Mouse (Mus musculus) MEL (cell line): ENCODE measurements around the gene Eml2. TPM values are rescaled to one million over a fixed set of nuclear protein-coding genes. Genes with fewer than 3 reads are reported as not detected.

Experiments used
- DNase-seq: peaks from one replicate; pipeline ENCODE4 v3.0.0; 2011; ENCODE audit warnings: low read depth, low spot score
- H3K27ac ChIP-seq: 2 replicates; pipeline ENCODE4 v1.5.1; 2012; ENCODE audit warnings: low read depth, mild to moderate bottlenecking, control low read depth, low read length, moderate library complexity; ENCODE audit not compliant: control insufficient read depth
- H3K27me3 ChIP-seq, 2 experiments: fragments of 150-350 bp in 1 of 2; sonication (generic) in 1 of 2; 2 replicates each; pipeline ENCODE4 v1.6.1; 2012; ENCODE audit warnings: low read length in 2 of 2, mild to moderate bottlenecking in 2 of 2, improper control_type of control experiment in 1 of 2, moderate library complexity in 1 of 2; ENCODE audit not compliant: insufficient read depth in 2 of 2, control insufficient read depth in 1 of 2
- H3K36me3 ChIP-seq, 2 experiments: 2 replicates each; pipeline ENCODE4 v1.6.1; 2012 to 2014; ENCODE audit warnings: low read length in 2 of 2, improper control_type of control experiment in 1 of 2, inconsistent platforms in 1 of 2, mild to moderate bottlenecking in 1 of 2; ENCODE audit not compliant: insufficient read depth in 2 of 2, control insufficient read depth in 1 of 2
- H3K4me1 ChIP-seq, 2 experiments: fragments of 150-350 bp in 1 of 2; sonication (generic) in 1 of 2; 2 replicates each; pipeline ENCODE4 v1.6.1; 2012; ENCODE audit warnings: low read length in 2 of 2, improper control_type of control experiment in 1 of 2, mild to moderate bottlenecking in 1 of 2; ENCODE audit not compliant: insufficient read depth in 2 of 2, control insufficient read depth in 1 of 2
- H3K4me3 ChIP-seq, 2 experiments: fragments of 150-350 bp in 1 of 2; sonication (generic) in 1 of 2; 2 replicates each; pipeline ENCODE4 v1.5.1; 2012; ENCODE audit warnings: low read depth in 2 of 2, low read length in 2 of 2, mild to moderate bottlenecking in 2 of 2, moderate library complexity in 2 of 2, control low read depth in 1 of 2, improper control_type of control experiment in 1 of 2; ENCODE audit not compliant: control insufficient read depth in 1 of 2, insufficient read depth in 1 of 2
- H3K79me2 ChIP-seq: 2 replicates; pipeline ENCODE4 v1.6.1; 2012; ENCODE audit warnings: mild to moderate bottlenecking, low read length, moderate library complexity; ENCODE audit not compliant: control insufficient read depth, poor library complexity, insufficient read depth
- H3K9ac ChIP-seq: 2 replicates; pipeline ENCODE4 v1.6.1; 2012; ENCODE audit warnings: low read depth, mild to moderate bottlenecking, control low read depth, low read length, moderate library complexity; ENCODE audit not compliant: control insufficient read depth, poor library complexity, severe bottlenecking
- H3K9me3 ChIP-seq: fragments of 150-350 bp; sonication (generic); replicated peaks from 2 replicates; pipeline ENCODE4 v1.6.1; 2012; ENCODE audit warnings: mild to moderate bottlenecking, low read length, improper control_type of control experiment, moderate library complexity; ENCODE audit not compliant: insufficient read depth
- BHLHE40 ChIP-seq: IDR thresholded peaks from 2 replicates; pipeline ENCODE4 v1.6.1; 2012; ENCODE audit warnings: low read depth, mild to moderate bottlenecking, inconsistent platforms, low read length, improper control_type of control experiment, borderline replicate concordance
- CHD2 ChIP-seq: IDR thresholded peaks from 2 replicates; pipeline ENCODE4 v1.6.1; 2011; ENCODE audit warnings: low read length, improper control_type of control experiment
- CTCF ChIP-seq, 3 experiments: IDR thresholded peaks in 2 of 3; conservative IDR thresholded peaks in 1 of 3; 2 replicates each; pipeline ENCODE4 v1.5.1; 2011 to 2012; ENCODE audit warnings: low read length in 3 of 3, low read depth in 2 of 3, mild to moderate bottlenecking in 2 of 3, improper control_type of control experiment in 1 of 3, inconsistent platforms in 1 of 3, mixed read lengths in 1 of 3, moderate library complexity in 1 of 3; ENCODE audit not compliant: control insufficient read depth in 1 of 3, insufficient read depth in 1 of 3, poor library complexity in 1 of 3, severe bottlenecking in 1 of 3
- E2F4 ChIP-seq: IDR thresholded peaks from 2 replicates; pipeline ENCODE4 v1.6.1; 2011; ENCODE audit warnings: low read depth, low read length, improper control_type of control experiment, borderline replicate concordance
- ELF1 ChIP-seq: IDR thresholded peaks from 2 replicates; pipeline ENCODE4 v1.6.1; 2014; ENCODE audit warnings: low read depth, mild to moderate bottlenecking, inconsistent platforms, low read length, improper control_type of control experiment, moderate library complexity
- EP300 ChIP-seq, 2 experiments: IDR thresholded peaks; 2 replicates each; pipeline ENCODE4 v1.6.1; 2011; ENCODE audit warnings: improper control_type of control experiment in 2 of 2, low read length in 2 of 2, low read depth in 1 of 2, mild to moderate bottlenecking in 1 of 2
- ETS1 ChIP-seq: IDR thresholded peaks from 2 replicates; pipeline ENCODE4 v1.6.1; 2012; ENCODE audit warnings: low read depth, mild to moderate bottlenecking, inconsistent platforms, low read length, improper control_type of control experiment, moderate library complexity
- GABPA ChIP-seq: IDR thresholded peaks from 2 replicates; pipeline ENCODE4 v1.6.1; 2012; ENCODE audit warnings: low read depth, mild to moderate bottlenecking, inconsistent platforms, low read length, improper control_type of control experiment, moderate library complexity
- GATA1 ChIP-seq: IDR thresholded peaks from 2 replicates; pipeline ENCODE4 v1.6.1; 2011; ENCODE audit warnings: low read depth, low read length, improper control_type of control experiment
- HCFC1 ChIP-seq: IDR thresholded peaks from 2 replicates; pipeline ENCODE4 v1.6.1; 2012; ENCODE audit warnings: low read depth, mild to moderate bottlenecking, inconsistent platforms, low read length, improper control_type of control experiment, moderate library complexity
- JUND ChIP-seq: IDR thresholded peaks from 2 replicates; pipeline ENCODE4 v1.6.1; 2011; ENCODE audit warnings: low read depth, mild to moderate bottlenecking, improper control_type of control experiment, low read length
- KAT2A ChIP-seq: conservative IDR thresholded peaks from 2 replicates; pipeline ENCODE4 v1.6.1; 2012; ENCODE audit warnings: low read depth, low read length, improper control_type of control experiment, inconsistent platforms
- MAFK ChIP-seq: IDR thresholded peaks from 2 replicates; pipeline ENCODE4 v1.6.1; 2011; ENCODE audit warnings: low read depth, mild to moderate bottlenecking, low read length, improper control_type of control experiment, borderline replicate concordance
- MAX ChIP-seq: IDR thresholded peaks from 2 replicates; pipeline ENCODE4 v1.6.1; 2011; ENCODE audit warnings: low read length, improper control_type of control experiment
- MEF2A ChIP-seq: IDR thresholded peaks from 2 replicates; pipeline ENCODE4 v1.6.1; 2014; ENCODE audit warnings: low read depth, mild to moderate bottlenecking, inconsistent platforms, low read length, improper control_type of control experiment; ENCODE audit not compliant: poor library complexity, insufficient replicate concordance, severe bottlenecking; ENCODE audit errors: extremely low read depth
- MXI1 ChIP-seq: IDR thresholded peaks from 2 replicates; pipeline ENCODE4 v1.6.1; 2011; ENCODE audit warnings: mild to moderate bottlenecking, low read depth, low read length, improper control_type of control experiment
- MYB ChIP-seq: IDR thresholded peaks from 2 replicates; pipeline ENCODE4 v1.6.1; 2011; ENCODE audit warnings: mild to moderate bottlenecking, low read depth, low read length, improper control_type of control experiment
- MYC ChIP-seq: IDR thresholded peaks from 2 replicates; pipeline ENCODE4 v1.6.1; 2011; ENCODE audit warnings: low read depth, mild to moderate bottlenecking, low read length, improper control_type of control experiment, moderate library complexity
- NELFE ChIP-seq: IDR thresholded peaks from 2 replicates; pipeline ENCODE4 v1.6.1; 2011; ENCODE audit warnings: low read depth, low read length, improper control_type of control experiment
- NRF1 ChIP-seq: IDR thresholded peaks from 2 replicates; pipeline ENCODE4 v1.6.1; 2014; ENCODE audit warnings: low read depth, mild to moderate bottlenecking, inconsistent platforms, low read length, improper control_type of control experiment, moderate library complexity; ENCODE audit not compliant: poor library complexity, insufficient read depth, severe bottlenecking
- POLR2A ChIP-seq, 2 experiments: IDR thresholded peaks; 2 replicates each; pipeline ENCODE4 v1.6.1; 2011 to 2012; ENCODE audit warnings: low read length in 2 of 2, mild to moderate bottlenecking in 2 of 2, control low read depth in 1 of 2, improper control_type of control experiment in 1 of 2, low read depth in 1 of 2, moderate library complexity in 1 of 2; ENCODE audit not compliant: control insufficient read depth in 1 of 2, insufficient read depth in 1 of 2, poor library complexity in 1 of 2
- POLR2AphosphoS2 ChIP-seq: IDR thresholded peaks from 2 replicates; pipeline ENCODE4 v1.6.1; 2011; ENCODE audit warnings: low read length, improper control_type of control experiment
- RAD21 ChIP-seq: IDR thresholded peaks from 2 replicates; pipeline ENCODE4 v1.6.1; 2011; ENCODE audit warnings: mild to moderate bottlenecking, low read depth, low read length, improper control_type of control experiment
- RCOR1 ChIP-seq: IDR thresholded peaks from 2 replicates; pipeline ENCODE4 v1.6.1; 2012; ENCODE audit warnings: low read depth, mild to moderate bottlenecking, inconsistent platforms, low read length, improper control_type of control experiment
- SIN3A ChIP-seq: IDR thresholded peaks from 2 replicates; pipeline ENCODE4 v1.6.1; 2012; ENCODE audit warnings: low read length, improper control_type of control experiment, inconsistent platforms
- SMC3 ChIP-seq: IDR thresholded peaks from 2 replicates; pipeline ENCODE4 v1.6.1; 2011; ENCODE audit warnings: low read depth, low read length, improper control_type of control experiment
- TBP ChIP-seq: IDR thresholded peaks from 2 replicates; pipeline ENCODE4 v1.8.0; 2011; ENCODE audit warnings: low read depth, low read length, improper control_type of control experiment
- TCF12 ChIP-seq: IDR thresholded peaks from 2 replicates; pipeline ENCODE4 v1.6.1; 2014; ENCODE audit warnings: low read depth, mild to moderate bottlenecking, inconsistent platforms, low read length, improper control_type of control experiment, moderate library complexity
- UBTF ChIP-seq: IDR thresholded peaks from 2 replicates; pipeline ENCODE4 v1.6.1; 2012; ENCODE audit warnings: low read depth, mild to moderate bottlenecking, inconsistent platforms, low read length, improper control_type of control experiment, moderate library complexity, borderline replicate concordance; ENCODE audit not compliant: insufficient read depth
- USF1 ChIP-seq: IDR thresholded peaks from 2 replicates; pipeline ENCODE4 v1.6.1; 2014; ENCODE audit warnings: low read depth, mild to moderate bottlenecking, inconsistent platforms, low read length, improper control_type of control experiment, moderate library complexity
- ZC3H11A ChIP-seq: IDR thresholded peaks from 2 replicates; pipeline ENCODE4 v1.6.1; 2012; ENCODE audit warnings: low read depth, mild to moderate bottlenecking, inconsistent platforms, low read length, improper control_type of control experiment
- ZKSCAN1 ChIP-seq: IDR thresholded peaks from 2 replicates; pipeline ENCODE4 v1.6.1; 2012; ENCODE audit warnings: low read depth, mild to moderate bottlenecking, inconsistent platforms, low read length, improper control_type of control experiment, moderate library complexity
- ZMIZ1 ChIP-seq: IDR thresholded peaks from 2 replicates; pipeline ENCODE4 v1.6.1; 2012; ENCODE audit warnings: low read depth, mild to moderate bottlenecking, inconsistent platforms, low read length, improper control_type of control experiment, moderate library complexity
- ZNF384 ChIP-seq: IDR thresholded peaks from 2 replicates; pipeline ENCODE4 v1.6.1; 2012; ENCODE audit warnings: low read depth, mild to moderate bottlenecking, inconsistent platforms, low read length, improper control_type of control experiment
- polyA plus RNA-seq, 2 experiments: library from polyadenylated mRNA; stranded (reverse) in 1 of 2; unstranded in 1 of 2; fragments of >175 nt in 1 of 2; fragments of >200 nt in 1 of 2; gene quantifications; 2 replicates each; pipeline versions ENCODE4 v1.2.1 to v1.2.4; 2012; ENCODE audit warnings: low replicate concordance in 2 of 2, low read depth in 1 of 2; ENCODE audit not compliant: insufficient read length in 2 of 2, insufficient read depth in 1 of 2, missing spikeins in 1 of 2
- total RNA-seq: library from RNA; depleted of rRNA; stranded (reverse); fragments of 300-350 nt; gene quantifications from 2 replicates; pipeline ENCODE4 v1.2.3, GENCODE M21; 2012

The Eml2 gene
- total and polyA plus RNA-seq, 3 experiments: 22.0 to 43.6 TPM; not detected in 1

- TF ChIP-seq HCFC1: no peak
Measured at GRCm38 (mm10) chr7:19148875-19149541, 27.2 kb upstream of the Eml2 start, which contains the start of gene Qpctl (continued).

- Histone ChIP-seq H3K4me1 (peaks cover 4 to 17% of the 10 kb centered on the region in 2 experiments; a peak in 3 of 4 replicates), H3K4me3 (peak within 1 kb of the TSS; percentile 88 to 89), H3K36me3 (peaks cover 0 to 6% of the 10 kb centered on the region in 2 experiments; a peak in 2 of 4 replicates), H3K9ac (peak within 1 kb of the TSS; percentile 94), H3K27me3 (no peaks in the 10 kb centered on the region), H3K79me2 (peaks cover 14% of the 10 kb centered on the region), H3K27ac (peak within 1 kb of the TSS; percentile 94), H3K9me3 (no peaks in the 10 kb centered on the region)
- peak; percentile 98 for DNase-seq
- TF ChIP-seq RAD21: no peak
- TF ChIP-seq TCF12: peak; percentile 52; the same call in 1 of the 2 replicates
- no peak for TF ChIP-seq MYB
- no peak for TF ChIP-seq MEF2A
- peak; percentile 87 for TF ChIP-seq POLR2AphosphoS2
- peak; percentile 18; the same call in 1 of the 2 replicates for TF ChIP-seq KAT2A
- peak; percentile 88 for TF ChIP-seq HCFC1
- no peak for TF ChIP-seq JUND
- TF ChIP-seq E2F4: no peak; the same call in 1 of the 2 replicates
- no peak for TF ChIP-seq ZC3H11A
- TF ChIP-seq TBP: peak; percentile 84
- no peak for TF ChIP-seq BHLHE40
- TF ChIP-seq ELF1: peak; percentile 73
- peak; percentile 89 for TF ChIP-seq MAX
- TF ChIP-seq ZKSCAN1: no peak
- no peak for TF ChIP-seq CHD2
- peak; percentile 68 for TF ChIP-seq ZMIZ1
- no peak for TF ChIP-seq CTCF (IDR thresholded peaks at IDR 0.05 in 2 of 3, conservative IDR thresholded peaks at IDR 0.05 in 1 of 3; ENCODE audit: control insufficient read depth in 1 of 3, insufficient read depth in 1 of 3, low read depth in 2 of 3, low read length in 3 of 3, poor library complexity in 1 of 3, severe bottlenecking in 1 of 3)
- peak; percentile 90 for TF ChIP-seq NRF1
- peak; percentile 94 for TF ChIP-seq NELFE
- no peak for TF ChIP-seq ZNF384
- TF ChIP-seq MAFK: no peak
- peak; percentile 68 to 94; a peak in 3 of 4 replicates for TF ChIP-seq POLR2A (IDR thresholded peaks at IDR 0.05; ENCODE audit: control insufficient read depth in 1 of 2, insufficient read depth in 1 of 2, low read depth in 1 of 2, low read length in 2 of 2, poor library complexity in 1 of 2)
- no peak for TF ChIP-seq EP300 (IDR thresholded peaks at IDR 0.05; ENCODE audit: low read depth in 1 of 2, low read length in 2 of 2)
- TF ChIP-seq ETS1: peak; percentile 43; the same call in 1 of the 2 replicates
- TF ChIP-seq MYC: peak; percentile 66
- TF ChIP-seq SIN3A: peak; percentile 87
- no peak for TF ChIP-seq GATA1
- TF ChIP-seq GABPA: no peak
- TF ChIP-seq SMC3: no peak
- 0 out of 2 replicates have a peak, but pooled peaks have one; percentile 44 for TF ChIP-seq USF1
- TF ChIP-seq UBTF: no peak
- TF ChIP-seq RCOR1: no peak
- peak; percentile 98 for TF ChIP-seq MXI1
Measured at GRCm38 (mm10) chr7:19149626-19150025, 26.6 kb upstream of the Eml2 start, which contains the start of gene Snrpd2. Gene Snrpd2 (plus strand): TSS chr7:19149722.
